Mouse (Mus musculus) heart, embryonic 16.5 days (tissue): ENCODE measurements at regions not wholly inside any gene's neighbourhood (a gene's known extent, or its start where the extent isn't known, plus 50 kb on each side); places are given as distances from the start of the nearest gene placed in this dataset.

ENCODE experiments used
- ATAC-seq: fragments of 200-750 bp; cut with Nextera tagmentation; replicated peaks from 2 replicates; pipeline ENCODE4 v1.8.0; 2017; ENCODE audit warnings: moderate number of reproducible peaks; ENCODE audit not compliant: insufficient read depth, low FRiP score; ENCODE audit errors: extremely low read depth
- H3K27ac ChIP-seq: fragments of 300-500 bp; sonication (generic); 2 replicates; pipeline ENCODE4 v1.5.1; 2014; ENCODE audit warnings: mild to moderate bottlenecking, low read length, control low read depth, moderate library complexity
- H3K27me3 ChIP-seq: fragments of 300-500 bp; sonication (generic); 2 replicates; pipeline ENCODE4 v1.6.1; 2014; ENCODE audit warnings: low read length, mixed read lengths; ENCODE audit not compliant: control insufficient read depth, insufficient read depth
- H3K36me3 ChIP-seq: fragments of 300-500 bp; sonication (generic); 2 replicates; pipeline ENCODE4 v1.6.1; 2014; ENCODE audit not compliant: control insufficient read depth, insufficient read depth
- H3K4me1 ChIP-seq: fragments of 300-500 bp; sonication (generic); 2 replicates; pipeline ENCODE4 v1.6.1; 2014; ENCODE audit warnings: low read length, mixed read lengths; ENCODE audit not compliant: control insufficient read depth, insufficient read depth
- H3K4me2 ChIP-seq: fragments of 300-500 bp; sonication (generic); 2 replicates; pipeline ENCODE4 v1.6.1; 2014; ENCODE audit warnings: low read depth, mild to moderate bottlenecking, control low read depth, low read length
- H3K4me3 ChIP-seq: fragments of 300-500 bp; sonication (generic); 2 replicates; pipeline ENCODE4 v1.5.1; 2014; ENCODE audit warnings: mild to moderate bottlenecking, control low read depth, low read length
- H3K9ac ChIP-seq: fragments of 300-500 bp; sonication (generic); 2 replicates; pipeline ENCODE4 v1.6.1; 2014; ENCODE audit warnings: low read length, control low read depth
- H3K9me3 ChIP-seq: fragments of 300-500 bp; sonication (generic); replicated peaks from 2 replicates; pipeline ENCODE4 v1.6.1; 2016; ENCODE audit warnings: low read length; ENCODE audit not compliant: control insufficient read depth
- WGBS: fragments of 180-500 bp; shearing (Covaris S2); extraction: QIAGEN DNeasy Blood & Tissue Kit; methylation state at CpG from one replicate; pipeline ENCODE4 v1.1.7; 2014; 5-methylcytosine and 5-hydroxymethylcytosine counted together

- H3K27ac ChIP-seq = no peak overlapping the region
- H3K4me2 ChIP-seq = no peak overlapping the region
- no peaks in the 10 kb centered on the region for H3K4me1 ChIP-seq
- H3K27me3 ChIP-seq = no peaks in the 10 kb centered on the region
- no peak for ATAC-seq
- H3K36me3 ChIP-seq = no peaks in the 10 kb centered on the region
- H3K9me3 ChIP-seq = no peaks in the 10 kb centered on the region
- no peak overlapping the region for H3K9ac ChIP-seq
- no peak overlapping the region for H3K4me3 ChIP-seq
- 68% methylated on average over 1 of the region's 1 CpGs for WGBS
Observed at GRCm38 (mm10) chr13:78650824-78651223, 451.3 kb upstream of the Nr2f1 start.

- ATAC-seq = no peak
- Histone ChIP-seq H3K9ac (no peak overlapping the region), H3K9me3 (no peaks in the 10 kb centered on the region), H3K4me1 (no peaks in the 10 kb centered on the region), H3K4me3 (no peak overlapping the region), H3K27me3 (no peaks in the 10 kb centered on the region), H3K4me2 (no peak overlapping the region), H3K36me3 (no peaks in the 10 kb centered on the region), H3K27ac (no peak overlapping the region)
- WGBS = 20% methylated on average over 1 of the region's 1 CpGs
Observed at GRCm38 (mm10) chr13:78644556-78644955, 445.0 kb upstream of the Nr2f1 start.

- H3K36me3 ChIP-seq = no peaks in the 10 kb centered on the region
- no peak for ATAC-seq
- H3K4me2 ChIP-seq = no peak overlapping the region
- no peaks in the 10 kb centered on the region for H3K4me1 ChIP-seq
- no peaks in the 10 kb centered on the region for H3K27me3 ChIP-seq
- no peak overlapping the region for H3K27ac ChIP-seq
- no peaks in the 10 kb centered on the region for H3K9me3 ChIP-seq
- 9% methylated on average over 3 of the region's 3 CpGs for WGBS
- H3K9ac ChIP-seq = no peak overlapping the region
- H3K4me3 ChIP-seq = no peak overlapping the region
Observed at GRCm38 (mm10) chr13:78643023-78643422, 443.5 kb upstream of the Nr2f1 start.

- H3K4me1 ChIP-seq = no peaks in the 10 kb centered on the region
- ATAC-seq = no peak
- no peaks in the 10 kb centered on the region for H3K9me3 ChIP-seq
- no peak overlapping the region for H3K4me3 ChIP-seq
- H3K4me2 ChIP-seq = no peak overlapping the region
- no peaks in the 10 kb centered on the region for H3K36me3 ChIP-seq
- no peak overlapping the region for H3K27ac ChIP-seq
- no peaks in the 10 kb centered on the region for H3K27me3 ChIP-seq
- WGBS = 82% methylated on average over 3 of the region's 3 CpGs
- no peak overlapping the region for H3K9ac ChIP-seq
Observed at GRCm38 (mm10) chr13:78642443-78642729, 442.8 kb upstream of the Nr2f1 start.

GRCm38 (mm10) chr13:78641687-78642442, 442.3 kb upstream of the Nr2f1 start:
- H3K9me3 ChIP-seq = no peaks in the 10 kb centered on the region
- H3K4me3 ChIP-seq = no peak overlapping the region
- no peak for ATAC-seq
- H3K27me3 ChIP-seq = no peaks in the 10 kb centered on the region
- H3K4me2 ChIP-seq = no peak overlapping the region
- no peaks in the 10 kb centered on the region for H3K36me3 ChIP-seq
- no peak overlapping the region for H3K9ac ChIP-seq
- H3K27ac ChIP-seq = no peak overlapping the region
- 67% methylated on average over 5 of the region's 5 CpGs for WGBS
- H3K4me1 ChIP-seq = no peaks in the 10 kb centered on the region

GRCm38 (mm10) chr13:78640340-78640739, 440.8 kb upstream of the Nr2f1 start:
- Histone ChIP-seq H3K9ac (no peak overlapping the region), H3K36me3 (no peaks in the 10 kb centered on the region), H3K9me3 (no peaks in the 10 kb centered on the region), H3K4me1 (no peaks in the 10 kb centered on the region), H3K27me3 (no peaks in the 10 kb centered on the region), H3K4me2 (no peak overlapping the region), H3K4me3 (no peak overlapping the region), H3K27ac (no peak overlapping the region)
- WGBS = 69% methylated on average over 1 of the region's 1 CpGs
- ATAC-seq = no peak

GRCm38 (mm10) chr13:78638462-78638861, 438.9 kb upstream of the Nr2f1 start:
- H3K4me2 ChIP-seq = no peak overlapping the region
- H3K27ac ChIP-seq = no peak overlapping the region
- no peaks in the 10 kb centered on the region for H3K27me3 ChIP-seq
- 73% methylated on average over 5 of the region's 5 CpGs for WGBS
- no peaks in the 10 kb centered on the region for H3K36me3 ChIP-seq
- no peak overlapping the region for H3K9ac ChIP-seq
- ATAC-seq = no peak
- no peaks in the 10 kb centered on the region for H3K9me3 ChIP-seq
- no peaks in the 10 kb centered on the region for H3K4me1 ChIP-seq
- no peak overlapping the region for H3K4me3 ChIP-seq

- Histone ChIP-seq H3K4me2 (no peak overlapping the region), H3K4me3 (no peak overlapping the region), H3K4me1 (no peaks in the 10 kb centered on the region), H3K27me3 (no peaks in the 10 kb centered on the region), H3K27ac (no peak overlapping the region), H3K9me3 (no peaks in the 10 kb centered on the region), H3K36me3 (no peaks in the 10 kb centered on the region), H3K9ac (no peak overlapping the region)
- 82% methylated on average over 2 of the region's 2 CpGs for WGBS
- ATAC-seq = no peak
Observed at GRCm38 (mm10) chr13:78631609-78632008, 432.1 kb upstream of the Nr2f1 start.

GRCm38 (mm10) chr13:78629041-78629727, 429.6 kb upstream of the Nr2f1 start:
- Histone ChIP-seq H3K4me1 (no peaks in the 10 kb centered on the region), H3K36me3 (no peaks in the 10 kb centered on the region), H3K4me2 (no peak overlapping the region), H3K27ac (no peak overlapping the region), H3K4me3 (no peak overlapping the region), H3K9me3 (no peaks in the 10 kb centered on the region), H3K27me3 (no peaks in the 10 kb centered on the region), H3K9ac (no peak overlapping the region)
- 46% methylated on average over 10 of the region's 10 CpGs for WGBS
- ATAC-seq = no peak
